Mouse (Mus musculus) heart, adult 2 months (tissue): ENCODE measurements around the gene Lats2.
A peak's percentile ranks its signal among the peaks of the same experiment; 100 is the strongest.

Source experiments
- CTCF ChIP-seq: fragments of 200-600 bp; IDR thresholded peaks from 2 replicates; pipeline ENCODE4 v1.8.1; 2022; ENCODE audit warnings: antibody characterized with exemption, mild to moderate bottlenecking, moderate library complexity
- POLR2A ChIP-seq: fragments of 200-500 bp; IDR thresholded peaks from 2 replicates; pipeline ENCODE4 v1.6.1; 2011; ENCODE audit warnings: mild to moderate bottlenecking, low read depth, low read length, control low read depth; ENCODE audit not compliant: insufficient read depth

DNA sequence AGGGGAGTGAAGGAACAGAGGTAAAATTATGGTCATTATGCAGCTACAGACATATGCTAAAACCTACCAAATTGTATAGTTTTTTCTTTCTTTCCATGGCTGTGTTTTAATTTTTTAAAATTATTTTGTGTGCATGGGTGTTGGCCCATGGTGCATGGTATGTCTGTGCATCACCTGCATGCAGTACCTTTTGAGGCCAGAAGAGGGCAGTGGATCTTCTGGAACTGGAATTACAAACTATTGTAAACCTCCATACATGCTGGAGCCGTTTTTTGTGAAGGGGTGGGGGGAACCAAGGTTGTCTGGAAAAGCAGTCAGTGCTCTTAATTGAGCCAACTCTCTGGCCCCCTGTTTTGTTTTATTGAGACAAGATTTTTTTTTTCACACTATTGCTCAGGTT, 73.6 kb downstream of the Lats2 start:
- TF ChIP-seq POLR2A, result no peak
- TF ChIP-seq CTCF, result peak; percentile 93
